Mouse (Mus musculus) G1E (cell line): Measurements from ENCODE around the gene Cdx2. TPM values are rescaled to one million over a fixed set of nuclear protein-coding genes. Genes with fewer than 3 reads are reported as not detected.

Experiments
- ATAC-seq: 2 replicates; pipeline ENCODE4 v1.8.0; 2016; ENCODE audit warnings: mild to moderate bottlenecking; ENCODE audit not compliant: insufficient number of reproducible peaks, poor library complexity, low FRiP score, severe bottlenecking; ENCODE audit errors: extremely low read depth
- DNase-seq: peaks from one replicate; pipeline ENCODE4 v3.0.0; 2012; ENCODE audit warnings: low spot score
- H3K27me3 ChIP-seq: 2 replicates; pipeline ENCODE4 v1.6.1; 2012; ENCODE audit warnings: mild to moderate bottlenecking, low read length, inconsistent platforms; ENCODE audit not compliant: insufficient read depth
- H3K36me3 ChIP-seq: replicated peaks from 2 replicates; pipeline ENCODE3; 2012; ENCODE audit warnings: mild to moderate bottlenecking, inconsistent platforms
- H3K4me1 ChIP-seq: 2 replicates; pipeline ENCODE4 v1.6.1; 2012; ENCODE audit warnings: low read depth, low read length, inconsistent platforms, mixed read lengths; ENCODE audit not compliant: insufficient read depth
- H3K4me3 ChIP-seq: 2 replicates; pipeline ENCODE4 v1.5.1; 2012; ENCODE audit warnings: low read depth, mild to moderate bottlenecking, inconsistent platforms, low read length, moderate library complexity, mixed read lengths
- H3K9me3 ChIP-seq: replicated peaks from 2 replicates; pipeline ENCODE4 v1.6.1; 2012; ENCODE audit warnings: inconsistent platforms
- CTCF ChIP-seq: IDR thresholded peaks from 2 replicates; pipeline ENCODE4 v1.5.1; 2012; ENCODE audit warnings: low read depth, low read length, inconsistent platforms, mixed read lengths
- GATA1 ChIP-seq: IDR thresholded peaks from 2 replicates; pipeline ENCODE4 v1.6.1; 2012; ENCODE audit warnings: borderline replicate concordance, low read length, inconsistent platforms, mixed read lengths
- GATA2 ChIP-seq: IDR thresholded peaks from 2 replicates; pipeline ENCODE4 v1.6.1; 2012; ENCODE audit warnings: low read depth, low read length, inconsistent platforms, borderline replicate concordance
- POLR2AphosphoS5 ChIP-seq: IDR thresholded peaks from 2 replicates; pipeline ENCODE4 v1.6.1; 2012; ENCODE audit warnings: low read depth, low read length, inconsistent platforms; ENCODE audit not compliant: insufficient replicate concordance
- TAL1 ChIP-seq: conservative IDR thresholded peaks from 2 replicates; pipeline ENCODE4 v1.6.1; 2012; ENCODE audit warnings: low read depth, low read length, inconsistent platforms, mixed read lengths
- polyA plus RNA-seq: library from polyadenylated mRNA; stranded (reverse); fragments of >175 nt; gene quantifications from 2 replicates; pipeline ENCODE4 v1.2.3, GENCODE M21; 2012
- total RNA-seq, 2 experiments: library from RNA; stranded (forward) in 1 of 2; stranded (reverse) in 1 of 2; fragments of 200-1000 nt in 1 of 2; fragments of >200 nt in 1 of 2; fragmentation: Nextera tagmentation in 1 of 2; gene quantifications; 2 replicates each; pipeline ENCODE4 v1.2.3; 2014 to 2017

Cdx2 gene
- total and polyA plus RNA-seq, 3 experiments: not detected

- no peaks in the 10 kb centered on the region for H3K36me3 ChIP-seq
- H3K27me3 ChIP-seq: peaks cover 11% of the 10 kb centered on the region
- TF ChIP-seq CTCF (no peak), GATA1 (no peak)
- DNase-seq: no peak
- no peak for ATAC-seq
- peaks cover 2% of the 10 kb centered on the region; the same call in 1 of the 2 replicates for H3K4me1 ChIP-seq
- H3K4me3 ChIP-seq: no peak within 1 kb of the TSS
- no peaks in the 10 kb centered on the region for H3K9me3 ChIP-seq
Measured at GRCm38 (mm10) chr5:147322183-147322582, 15.1 kb upstream of the Cdx2 start, which contains the start of gene Urad. Urad (minus strand) TSS chr5:147322440.

GRCm38 (mm10) chr5:147319653-147320052 is 12.6 kb upstream of the Cdx2 start:
- Histone ChIP-seq H3K9me3 (no peaks in the 10 kb centered on the region), H3K4me1 (peaks cover 2% of the 10 kb centered on the region; the same call in 1 of the 2 replicates), H3K27me3 (peaks cover 24% of the 10 kb centered on the region), H3K4me3 (no peak overlapping the region), H3K36me3 (no peaks in the 10 kb centered on the region)
- TF ChIP-seq CTCF: peak; percentile 37; the same call in 1 of the 2 replicates
- no peak for TF ChIP-seq POLR2AphosphoS5
- no peak for TF ChIP-seq GATA1
- no peak for TF ChIP-seq TAL1
- no peak for TF ChIP-seq GATA2
- ATAC-seq (peak; percentile 68), DNase-seq (peak; percentile 30)

GRCm38 (mm10) chr5:147317991-147318390 is 10.9 kb upstream of the Cdx2 start:
- no peak for DNase-seq
- no peak for ATAC-seq
- Histone ChIP-seq H3K4me3 (no peak overlapping the region), H3K4me1 (no peaks in the 10 kb centered on the region), H3K27me3 (peaks cover 31% of the 10 kb centered on the region), H3K9me3 (no peaks in the 10 kb centered on the region), H3K36me3 (no peaks in the 10 kb centered on the region)
- TF ChIP-seq POLR2AphosphoS5 (no peak), CTCF (peak; percentile 43; the same call in 1 of the 2 replicates)

- ATAC-seq (no peak), DNase-seq (no peak)
- Histone ChIP-seq H3K4me3 (no peak overlapping the region), H3K27me3 (peaks cover 30% of the 10 kb centered on the region), H3K4me1 (no peaks in the 10 kb centered on the region), H3K36me3 (no peaks in the 10 kb centered on the region), H3K9me3 (no peaks in the 10 kb centered on the region)
- TF ChIP-seq GATA1 (no peak), TAL1 (no peak), CTCF (no peak), GATA2 (no peak)
Measured at GRCm38 (mm10) chr5:147317321-147317720, 10.3 kb upstream of the Cdx2 start.

GRCm38 (mm10) chr5:147315432-147316075 is 8.5 kb upstream of the Cdx2 start:
- Histone ChIP-seq H3K9me3 (no peaks in the 10 kb centered on the region), H3K4me3 (no peak overlapping the region), H3K4me1 (no peaks in the 10 kb centered on the region), H3K27me3 (peaks cover 25% of the 10 kb centered on the region), H3K36me3 (no peaks in the 10 kb centered on the region)
- DNase-seq (no peak), ATAC-seq (no peak)
- no peak for TF ChIP-seq CTCF
- no peak for TF ChIP-seq POLR2AphosphoS5
- no peak for TF ChIP-seq GATA2
- TF ChIP-seq GATA1: no peak
- no peak for TF ChIP-seq TAL1

- DNase-seq: no peak
- Histone ChIP-seq H3K4me1 (no peaks in the 10 kb centered on the region), H3K27me3 (peaks cover 25% of the 10 kb centered on the region), H3K36me3 (no peaks in the 10 kb centered on the region), H3K4me3 (no peak overlapping the region), H3K9me3 (no peaks in the 10 kb centered on the region)
- no peak for TF ChIP-seq GATA2
- TF ChIP-seq TAL1: no peak
- TF ChIP-seq CTCF: no peak
- no peak for TF ChIP-seq GATA1
- TF ChIP-seq POLR2AphosphoS5: no peak
- no peak for ATAC-seq
Measured at GRCm38 (mm10) chr5:147314646-147315431, 7.8 kb upstream of the Cdx2 start.
